Mouse (Mus musculus) embryonic facial prominence, embryonic 11.5 days (tissue): ENCODE measurements around the gene Neu1. TPM values are rescaled to one million over a fixed set of nuclear protein-coding genes. Genes with fewer than 3 reads are reported as not detected.
A peak's percentile ranks its signal among the peaks of the same experiment; 100 is the strongest.

Experiments used
- ATAC-seq: fragments of 200-750 bp; cut with Nextera tagmentation; replicated peaks from 2 replicates; pipeline ENCODE4 v1.8.0; 2017; ENCODE audit warnings: low read depth; ENCODE audit not compliant: insufficient number of reproducible peaks, low FRiP score, low TSS enrichment
- DNase-seq: peaks from one replicate; pipeline ENCODE4 v3.0.0-alpha.2; 2015; ENCODE audit warnings: low spot score
- H3K27ac ChIP-seq: fragments of 300-500 bp; sonication (generic); replicated peaks from 2 replicates; pipeline ENCODE4 v1.5.1; 2014; ENCODE audit warnings: mild to moderate bottlenecking, low read depth, low read length, control low read depth
- H3K27me3 ChIP-seq: fragments of 300-500 bp; sonication (generic); 2 replicates; pipeline ENCODE4 v1.6.1; 2014; ENCODE audit warnings: mild to moderate bottlenecking, low read length, moderate library complexity, mixed read lengths; ENCODE audit not compliant: control insufficient read depth, insufficient read depth
- H3K36me3 ChIP-seq: fragments of 300-500 bp; sonication (generic); replicated peaks from 2 replicates; pipeline ENCODE4 v1.6.1; 2014; ENCODE audit warnings: low read depth, mild to moderate bottlenecking, low read length, moderate library complexity, mixed read lengths; ENCODE audit not compliant: control insufficient read depth, insufficient read depth
- H3K4me1 ChIP-seq: fragments of 300-500 bp; sonication (generic); 2 replicates; pipeline ENCODE4 v1.6.1; 2014; ENCODE audit warnings: low read length, mixed read lengths; ENCODE audit not compliant: control insufficient read depth, insufficient read depth
- H3K4me2 ChIP-seq: fragments of 300-500 bp; sonication (generic); 2 replicates; pipeline ENCODE4 v1.6.1; 2014; ENCODE audit warnings: low read depth, mild to moderate bottlenecking, control low read depth, low read length, moderate library complexity
- H3K4me3 ChIP-seq: fragments of 300-500 bp; sonication (generic); 2 replicates; pipeline ENCODE4 v1.5.1; 2014; ENCODE audit warnings: low read depth, low read length, control low read depth
- H3K9ac ChIP-seq: fragments of 300-500 bp; sonication (generic); replicated peaks from 2 replicates; pipeline ENCODE4 v1.6.1; 2014; ENCODE audit warnings: mild to moderate bottlenecking, control low read depth, low read length
- H3K9me3 ChIP-seq: fragments of 300-500 bp; sonication (generic); replicated peaks from 2 replicates; pipeline ENCODE4 v1.6.1; 2016; ENCODE audit warnings: mild to moderate bottlenecking, low read length, inconsistent platforms, mixed read lengths; ENCODE audit not compliant: control insufficient read depth
- WGBS: fragments of 180-500 bp; shearing (Covaris S2); extraction: QIAGEN DNeasy Blood & Tissue Kit; methylation state at CpG from one replicate; pipeline ENCODE4 v1.1.7; 2014; 5-methylcytosine and 5-hydroxymethylcytosine counted together
- polyA plus RNA-seq: library from polyadenylated mRNA; unstranded; fragments of >200 nt; fragmentation: Nextera tagmentation; extraction: Ambion mirVana; gene quantifications from 2 replicates; pipeline ENCODE4 v1.2.1, GENCODE M21; 2014

Neu1 gene
- polyA plus RNA-seq, 1 experiment from 2014 or later, result 10.9 TPM

DNA sequence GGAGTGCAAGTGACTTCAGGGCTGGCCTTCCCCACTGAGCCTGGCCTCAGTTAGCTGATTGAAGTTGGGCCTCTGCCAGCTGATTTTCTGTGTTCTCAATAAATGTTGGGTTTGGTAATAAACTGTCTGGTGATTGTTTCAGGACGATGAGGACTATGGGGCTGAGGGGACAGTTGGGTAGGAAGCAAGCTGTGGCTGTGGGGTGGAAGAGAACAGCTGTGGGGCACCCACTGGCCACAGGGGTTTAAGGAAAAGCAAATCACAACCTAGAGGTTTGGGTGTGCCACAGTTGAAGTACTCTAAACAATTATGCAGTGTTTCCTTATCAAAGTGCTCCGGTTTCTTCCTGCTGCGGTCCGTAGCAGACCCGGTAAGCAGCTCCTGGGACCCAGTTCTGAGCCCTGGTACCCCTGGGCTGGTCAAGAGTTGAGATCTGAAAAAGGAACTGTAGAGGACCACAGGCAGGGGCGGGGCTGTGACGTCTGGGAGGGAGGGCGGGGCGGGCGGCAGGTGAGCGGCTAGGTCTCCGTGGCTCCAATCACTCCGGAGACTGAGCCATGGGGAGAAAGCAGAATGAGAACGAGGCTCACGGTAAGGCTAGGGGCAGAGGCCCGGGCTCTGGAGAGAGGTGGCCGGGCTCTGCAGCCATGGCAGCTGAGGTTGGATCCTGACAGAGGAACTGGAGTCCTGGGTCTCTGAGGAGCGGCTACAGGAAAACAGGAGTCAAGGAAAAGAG, 17.0 kb upstream of the Neu1 start, which contains the start of gene Slc44a4:
Gene Slc44a4 (plus strand): TSS at position 537 of the 736 bp plus-strand sequence.
- DNase-seq, result no peak
- H3K36me3 ChIP-seq, result peaks cover 6% of the 10 kb centered on the region
- no peak within 1 kb of the TSS; the same call in 1 of the 2 replicates for H3K9ac ChIP-seq
- no peak within 1 kb of the TSS for H3K4me2 ChIP-seq
- no peaks in the 10 kb centered on the region for H3K27me3 ChIP-seq
- H3K9me3 ChIP-seq, result no peaks in the 10 kb centered on the region
- H3K4me3 ChIP-seq, result no peak within 1 kb of the TSS
- WGBS, result 38% methylated on average over 18 of the region's 18 CpGs
- 0 out of 2 replicates have a peak, but pooled peaks cover 2% of the 10 kb centered on the region for H3K4me1 ChIP-seq
- no peak for ATAC-seq
- H3K27ac ChIP-seq, result no peak within 1 kb of the TSS

- H3K27me3 ChIP-seq, result no peaks in the 10 kb centered on the region
- H3K9ac ChIP-seq, result no peak overlapping the region
- H3K4me1 ChIP-seq, result 0 out of 2 replicates have a peak, but pooled peaks cover 2% of the 10 kb centered on the region
- 16% methylated on average over 11 of the region's 11 CpGs for WGBS
- DNase-seq (peak; percentile 42), ATAC-seq (no peak)
- no peak overlapping the region for H3K4me2 ChIP-seq
- no peak overlapping the region for H3K4me3 ChIP-seq
- H3K36me3 ChIP-seq, result peaks cover 6% of the 10 kb centered on the region
- H3K9me3 ChIP-seq, result no peaks in the 10 kb centered on the region
- H3K27ac ChIP-seq, result no peak overlapping the region
These were observed 15.6 kb upstream of the Neu1 start for GRCm38 (mm10) chr17:34915410-34915831.

- Histone ChIP-seq H3K27ac (no peak overlapping the region), H3K9me3 (no peaks in the 10 kb centered on the region), H3K4me1 (0 out of 2 replicates have a peak, but pooled peaks cover 2% of the 10 kb centered on the region), H3K36me3 (peaks cover 6% of the 10 kb centered on the region), H3K27me3 (no peaks in the 10 kb centered on the region), H3K9ac (no peak overlapping the region), H3K4me3 (no peak overlapping the region), H3K4me2 (no peak overlapping the region)
- ATAC-seq, result no peak
- DNase-seq, result no peak
- WGBS, result 84% methylated on average over 5 of the region's 5 CpGs
These were observed 14.7 kb upstream of the Neu1 start for GRCm38 (mm10) chr17:34916316-34916715.

DNA sequence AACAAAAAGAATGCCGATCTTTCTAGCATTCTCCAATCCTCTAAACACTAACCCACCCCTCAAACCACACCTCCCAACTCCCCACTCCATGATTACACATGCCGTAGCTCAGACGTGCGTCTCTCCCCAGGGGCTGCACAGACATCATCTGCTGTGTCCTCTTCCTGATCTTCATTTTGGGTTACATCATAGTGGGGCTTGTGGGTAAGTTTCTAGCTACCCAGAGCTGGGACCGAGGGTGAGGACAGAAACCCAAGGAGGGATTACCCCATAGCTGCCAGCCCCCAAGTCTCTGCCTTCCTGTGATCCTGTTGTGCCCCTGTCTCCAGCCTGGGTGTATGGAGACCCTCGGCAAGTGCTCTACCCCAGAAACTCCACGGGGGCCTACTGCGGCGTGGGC, 13.9 kb upstream of the Neu1 start:
- no peak for ATAC-seq
- Histone ChIP-seq H3K4me2 (no peak overlapping the region), H3K9me3 (no peaks in the 10 kb centered on the region), H3K27ac (no peak overlapping the region), H3K4me1 (0 out of 2 replicates have a peak, but pooled peaks cover 2% of the 10 kb centered on the region), H3K36me3 (peaks cover 4% of the 10 kb centered on the region), H3K9ac (no peak overlapping the region), H3K27me3 (no peaks in the 10 kb centered on the region), H3K4me3 (no peak overlapping the region)
- 83% methylated on average over 9 of the region's 9 CpGs for WGBS
- DNase-seq, result no peak

DNA sequence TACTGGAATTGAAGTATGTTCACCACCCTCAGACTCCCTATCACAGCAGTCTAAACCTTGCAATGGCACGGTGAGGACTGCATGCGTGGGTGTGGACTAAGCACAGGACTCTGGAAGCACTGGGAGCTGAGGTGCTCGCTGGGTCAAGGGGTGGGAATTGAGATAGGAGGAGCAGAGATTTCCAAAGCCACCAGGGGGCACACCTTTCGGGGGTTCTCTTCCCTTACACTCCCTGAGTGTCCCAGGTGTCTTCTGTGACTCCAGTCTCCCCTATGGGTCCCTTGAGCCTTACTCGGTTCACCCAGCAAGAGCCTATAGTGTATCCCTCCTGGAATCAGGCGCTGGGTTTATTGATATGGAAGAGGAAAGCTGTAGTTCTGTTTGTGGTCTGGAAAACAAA, 8.1 kb upstream of the Neu1 start:
- Histone ChIP-seq H3K4me1 (no peaks in the 10 kb centered on the region), H3K4me3 (no peak overlapping the region), H3K9me3 (no peaks in the 10 kb centered on the region), H3K27ac (no peak overlapping the region), H3K4me2 (no peak overlapping the region), H3K9ac (no peak overlapping the region), H3K27me3 (no peaks in the 10 kb centered on the region), H3K36me3 (no peaks in the 10 kb centered on the region)
- 48% methylated on average over 6 of the region's 6 CpGs for WGBS
- no peak for DNase-seq
- ATAC-seq, result no peak

DNA sequence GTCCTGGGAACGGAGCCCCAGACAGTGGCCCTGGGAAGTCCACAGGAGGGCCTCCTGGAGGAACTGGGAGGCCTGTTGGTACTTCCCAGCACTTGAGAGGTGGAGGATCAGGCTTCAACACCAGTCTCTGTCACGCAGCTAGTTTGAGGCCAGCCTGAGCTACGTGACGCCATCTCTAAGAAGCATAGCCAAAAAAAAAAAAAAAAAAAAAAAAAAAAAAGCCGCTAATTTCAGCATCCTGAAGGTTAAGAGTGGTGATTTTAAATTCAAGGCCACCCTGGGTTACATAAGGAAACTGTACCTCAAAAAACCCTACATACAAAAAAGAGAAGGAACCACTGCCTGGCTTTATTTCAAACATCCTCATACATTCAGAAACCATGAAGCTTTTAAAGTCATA, 6.8 kb upstream of the Neu1 start:
- Histone ChIP-seq H3K27ac (no peak overlapping the region), H3K36me3 (no peaks in the 10 kb centered on the region), H3K9me3 (no peaks in the 10 kb centered on the region), H3K4me2 (no peak overlapping the region), H3K4me3 (no peak overlapping the region), H3K27me3 (no peaks in the 10 kb centered on the region), H3K4me1 (no peaks in the 10 kb centered on the region), H3K9ac (no peak overlapping the region)
- ATAC-seq (no peak), DNase-seq (no peak)
- 76% methylated on average over 4 of the region's 5 CpGs for WGBS

GRCm38 (mm10) chr17:34927306-34928019, 3.6 kb upstream of the Neu1 start:
- no peak for DNase-seq
- WGBS, result 85% methylated on average over 18 of the region's 18 CpGs
- H3K27me3 ChIP-seq, result no peaks in the 10 kb centered on the region
- no peaks in the 10 kb centered on the region for H3K9me3 ChIP-seq
- H3K4me2 ChIP-seq, result no peak overlapping the region
- H3K4me3 ChIP-seq, result no peak overlapping the region
- ATAC-seq, result no peak
- H3K9ac ChIP-seq, result no peak overlapping the region
- H3K4me1 ChIP-seq, result no peaks in the 10 kb centered on the region; the same call in 1 of the 2 replicates
- no peak overlapping the region for H3K27ac ChIP-seq
- H3K36me3 ChIP-seq, result no peaks in the 10 kb centered on the region

- Histone ChIP-seq H3K9me3 (no peaks in the 10 kb centered on the region), H3K27me3 (no peaks in the 10 kb centered on the region), H3K27ac (no peak overlapping the region), H3K36me3 (no peaks in the 10 kb centered on the region), H3K4me1 (no peaks in the 10 kb centered on the region; the same call in 1 of the 2 replicates), H3K4me2 (no peak overlapping the region), H3K4me3 (no peak overlapping the region), H3K9ac (no peak overlapping the region)
- 68% methylated on average over 4 of the region's 4 CpGs for WGBS
- no peak for ATAC-seq
- DNase-seq, result no peak
These were observed 2.2 kb upstream of the Neu1 start for GRCm38 (mm10) chr17:34928841-34929240.
